Mouse (Mus musculus): ENCODE results near the gene Cmpk2.

Gene Cmpk2

GRCm38 (mm10) chr12:26478196-26479004 is 9.4 kb downstream of the Cmpk2 start:
- DNase-seq (ENCODE audit: low spot score) = no peak

DNA sequence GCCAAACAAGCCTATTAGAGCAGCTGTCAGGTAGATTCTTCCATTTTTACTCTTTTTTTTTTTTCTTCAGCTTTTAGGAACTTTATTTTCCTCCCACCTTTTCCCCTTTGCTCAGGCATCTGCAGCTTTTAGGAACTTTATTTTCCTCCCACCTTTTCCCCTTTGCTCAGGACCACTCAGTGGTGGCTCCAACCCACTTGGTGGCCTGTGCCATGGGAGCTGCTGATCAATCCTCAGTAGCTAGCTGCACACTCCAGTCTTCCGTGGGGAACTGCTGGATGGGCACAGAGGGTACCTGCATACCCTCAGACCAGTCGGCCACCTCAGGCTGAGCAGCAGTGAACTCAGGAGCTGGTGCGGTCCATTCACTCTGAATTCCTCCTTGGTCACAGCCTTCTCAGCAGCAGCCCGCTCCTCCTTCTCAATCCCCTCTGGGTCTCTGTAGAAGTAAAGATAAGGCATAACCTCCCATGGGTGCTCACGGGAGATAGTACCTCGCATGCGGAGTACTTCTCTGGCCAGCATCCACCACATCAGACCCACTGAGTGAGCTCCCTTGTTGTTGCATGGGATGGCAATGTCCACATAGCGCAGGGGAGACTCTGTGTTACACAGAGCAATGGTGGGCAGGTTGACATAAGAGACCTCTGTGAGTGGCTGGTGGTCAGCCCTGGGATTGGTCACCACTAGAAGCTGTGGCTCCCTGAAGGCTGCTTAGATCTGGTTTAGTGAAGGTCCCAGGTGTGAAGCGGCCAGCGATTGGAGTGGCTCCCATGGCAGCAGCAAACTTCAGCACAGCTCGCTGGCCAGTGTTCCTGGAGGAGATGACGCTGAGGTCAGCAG is 17.0 kb downstream of the Cmpk2 start:
- peak; percentile 55 for DNase-seq (ENCODE audit: low spot score)

- DNase-seq (ENCODE audit: low spot score) = no peak
Measured at GRCm38 (mm10) chr12:26487874-26488616, 19.0 kb downstream of the Cmpk2 start.

DNA sequence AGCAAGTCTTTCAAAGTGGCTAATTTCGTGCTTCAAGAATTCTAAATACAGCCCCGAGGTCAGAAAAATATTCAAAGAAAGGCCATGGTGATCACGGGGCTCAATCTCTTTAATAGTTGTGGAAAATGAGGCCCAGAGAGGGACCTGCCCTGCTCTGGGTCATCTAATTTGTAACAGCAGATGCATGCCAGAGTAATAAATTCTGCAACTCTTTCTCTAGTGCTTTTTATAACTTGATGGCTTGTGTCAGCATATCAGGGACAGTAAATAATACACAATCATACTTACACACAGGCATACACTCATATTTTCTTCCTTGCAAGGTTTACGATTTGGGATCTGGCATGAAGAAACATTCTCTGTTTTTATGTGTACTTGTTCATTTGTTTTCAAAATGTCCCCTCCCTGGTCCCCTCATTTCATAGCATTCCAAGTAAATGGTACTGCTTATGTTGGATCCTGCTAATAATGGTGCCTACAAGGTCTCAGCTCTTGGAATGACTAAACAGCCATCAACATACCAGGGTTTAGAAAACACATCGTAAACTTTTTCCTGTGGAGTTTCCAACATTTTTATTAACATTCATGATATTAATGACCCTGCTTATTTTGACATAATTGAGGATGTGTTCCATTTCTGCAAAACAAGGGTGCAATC is 19.7 kb downstream of the Cmpk2 start:
- DNase-seq (ENCODE audit: low spot score) = no peak

GRCm38 (mm10) chr12:26489942-26490341 is 20.9 kb downstream of the Cmpk2 start:
- no peak for DNase-seq (ENCODE audit: low spot score)

GRCm38 (mm10) chr12:26501042-26501441 is 32.0 kb downstream of the Cmpk2 start:
- no peak for DNase-seq (ENCODE audit: low spot score)

- DNase-seq (ENCODE audit: low spot score) = no peak
Measured at GRCm38 (mm10) chr12:26510971-26511370, 42.0 kb downstream of the Cmpk2 start.

DNA sequence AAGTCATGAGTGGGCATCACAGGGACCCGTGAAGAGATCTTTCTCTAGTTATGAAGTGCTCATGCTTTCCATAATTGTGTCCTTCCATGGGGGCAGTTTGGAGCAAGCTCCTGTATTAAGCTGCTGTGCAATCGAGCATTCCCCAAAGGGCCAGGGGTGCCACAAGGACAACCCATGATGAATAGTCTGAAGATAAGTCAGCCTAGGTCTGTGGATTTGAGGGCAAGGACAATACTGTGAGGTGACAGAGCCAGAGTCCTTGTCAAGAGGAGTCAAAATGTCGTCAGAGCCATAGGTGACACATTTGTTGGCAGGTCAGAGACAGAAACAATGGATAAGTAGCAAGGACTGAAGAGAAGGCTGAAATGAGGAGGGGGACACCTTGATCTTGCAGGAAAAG is 49.2 kb downstream of the Cmpk2 start:
- no peak for DNase-seq (ENCODE audit: low spot score)

GRCm38 (mm10) chr12:26524943-26525697 is 56.1 kb downstream of the Cmpk2 start:
- DNase-seq (ENCODE audit: low spot score) = no peak

- DNase-seq (ENCODE audit: low spot score) = no peak
Measured at GRCm38 (mm10) chr12:26525698-26526026, 56.7 kb downstream of the Cmpk2 start.
